Mouse (Mus musculus): ENCODE measurements at regions not wholly inside any gene's neighbourhood (a gene's known extent, or its start where the extent isn't known, plus 50 kb on each side); places are given as distances from the start of the nearest gene placed in this dataset.
"Not testable (repeated sequence)": the region's sequence is repeated elsewhere in the genome, so short reads cannot be mapped to it uniquely, and the experiment has no call there.

GRCm38 (mm10) chr5:102123285-102123684 lies 53.6 kb upstream of the Wdfy3 start:
- no peak overlapping the region for H3K9ac ChIP-seq (ENCODE audit: low read depth, low read length)
- H3K9me3 ChIP-seq (ENCODE audit: control insufficient read depth, low read length), result no peaks in the 10 kb centered on the region
- no peak overlapping the region for H3K4me2 ChIP-seq (replicated peaks; ENCODE audit: low read depth, low read length)
- no peaks in the 10 kb centered on the region for H3K27me3 ChIP-seq (ENCODE audit: control insufficient read depth, insufficient read depth, low read length)
- no peak overlapping the region for H3K4me3 ChIP-seq (ENCODE audit: low read length)
- ATAC-seq (ENCODE audit: low FRiP score, low TSS enrichment), result no peak
- no peaks in the 10 kb centered on the region for H3K36me3 ChIP-seq (ENCODE audit: control insufficient read depth, insufficient read depth, low read length)
- H3K4me1 ChIP-seq (ENCODE audit: control insufficient read depth, insufficient read depth, low read length), result no peaks in the 10 kb centered on the region
- 80% methylated on average over 6 of the region's 6 CpGs for WGBS
- H3K27ac ChIP-seq (ENCODE audit: low read depth, low read length), result no peak overlapping the region

DNA sequence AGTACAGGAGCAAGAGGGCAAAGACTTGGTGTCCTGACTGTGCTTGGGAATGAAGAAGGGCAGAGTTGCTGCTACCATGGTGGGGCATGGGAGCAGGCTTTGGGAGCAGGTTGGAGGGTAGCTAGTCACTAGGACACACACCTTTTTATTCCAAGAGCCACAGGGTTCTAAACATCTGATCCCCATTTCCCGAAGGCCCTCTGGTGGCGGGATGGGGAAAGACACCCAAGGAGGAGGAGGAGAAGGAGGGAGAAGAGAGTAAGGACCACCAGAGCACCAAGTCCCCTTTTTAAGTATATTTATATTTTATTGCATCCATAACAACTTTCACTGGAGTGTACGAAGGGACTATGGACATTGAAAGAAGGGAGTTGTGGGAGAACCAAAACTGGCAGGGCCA lies 57.0 kb upstream of the Wdfy3 start:
- Histone ChIP-seq H3K27me3 (ENCODE audit: control insufficient read depth, insufficient read depth, low read length) (no peaks in the 10 kb centered on the region), H3K4me2 (replicated peaks; ENCODE audit: low read depth, low read length) (no peak overlapping the region), H3K27ac (ENCODE audit: low read depth, low read length) (no peak overlapping the region), H3K9me3 (ENCODE audit: control insufficient read depth, low read length) (no peaks in the 10 kb centered on the region), H3K36me3 (ENCODE audit: control insufficient read depth, insufficient read depth, low read length) (no peaks in the 10 kb centered on the region), H3K4me1 (ENCODE audit: control insufficient read depth, insufficient read depth, low read length) (no peaks in the 10 kb centered on the region), H3K9ac (ENCODE audit: low read depth, low read length) (no peak overlapping the region), H3K4me3 (ENCODE audit: low read length) (no peak overlapping the region)
- 17% methylated on average over 3 of the region's 3 CpGs for WGBS
- no peak for ATAC-seq (ENCODE audit: low FRiP score, low TSS enrichment)

DNA sequence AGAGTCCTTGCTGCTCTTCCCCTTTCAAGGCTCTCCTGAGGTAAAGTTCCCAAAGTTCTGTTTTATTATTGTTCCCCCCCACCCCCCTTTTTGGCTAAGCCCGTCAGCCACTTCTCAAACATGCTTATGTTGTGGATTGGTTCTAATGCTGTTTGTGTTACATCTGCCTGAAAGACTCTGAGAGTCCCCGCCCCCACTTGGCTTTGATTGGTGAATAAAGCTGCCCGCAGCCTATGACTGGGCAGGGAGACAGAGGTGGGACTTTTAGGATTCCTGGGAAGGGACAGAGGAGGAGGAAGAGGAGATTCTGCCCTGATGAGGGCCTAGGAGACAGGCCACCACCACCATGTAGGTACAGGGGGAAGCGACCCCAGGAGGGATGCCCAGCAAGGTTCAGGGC lies 78.3 kb upstream of the Wdfy3 start:
- no peaks in the 10 kb centered on the region for H3K36me3 ChIP-seq (ENCODE audit: control insufficient read depth, insufficient read depth, low read length)
- no peak overlapping the region for H3K27ac ChIP-seq (ENCODE audit: low read depth, low read length)
- H3K4me1 ChIP-seq (ENCODE audit: control insufficient read depth, insufficient read depth, low read length), result no peaks in the 10 kb centered on the region
- ATAC-seq (ENCODE audit: low FRiP score, low TSS enrichment), result no peak
- H3K4me3 ChIP-seq (ENCODE audit: low read length), result no peak overlapping the region
- H3K9ac ChIP-seq (ENCODE audit: low read depth, low read length), result no peak overlapping the region
- 85% methylated on average over 4 of the region's 4 CpGs for WGBS
- H3K4me2 ChIP-seq (replicated peaks; ENCODE audit: low read depth, low read length), result no peak overlapping the region
- no peaks in the 10 kb centered on the region for H3K27me3 ChIP-seq (ENCODE audit: control insufficient read depth, insufficient read depth, low read length)
- H3K9me3 ChIP-seq (ENCODE audit: control insufficient read depth, low read length), result no peaks in the 10 kb centered on the region

- Histone ChIP-seq H3K4me1 (ENCODE audit: control insufficient read depth, insufficient read depth, low read length) (no peaks in the 10 kb centered on the region), H3K27me3 (ENCODE audit: control insufficient read depth, insufficient read depth, low read length) (no peaks in the 10 kb centered on the region), H3K9ac (ENCODE audit: low read depth, low read length) (no peak overlapping the region), H3K4me3 (ENCODE audit: low read length) (no peak overlapping the region), H3K36me3 (ENCODE audit: control insufficient read depth, insufficient read depth, low read length) (no peaks in the 10 kb centered on the region), H3K27ac (ENCODE audit: low read depth, low read length) (no peak overlapping the region), H3K4me2 (replicated peaks; ENCODE audit: low read depth, low read length) (no peak overlapping the region), H3K9me3 (ENCODE audit: control insufficient read depth, low read length) (no peaks in the 10 kb centered on the region)
- whole genome bisulfite sequencing, result 46% methylated on average over 14 of the region's 14 CpGs
- no peak for ATAC-seq (ENCODE audit: low FRiP score, low TSS enrichment)
Observed at GRCm38 (mm10) chr5:102149481-102150129, 79.9 kb upstream of the Wdfy3 start.

DNA sequence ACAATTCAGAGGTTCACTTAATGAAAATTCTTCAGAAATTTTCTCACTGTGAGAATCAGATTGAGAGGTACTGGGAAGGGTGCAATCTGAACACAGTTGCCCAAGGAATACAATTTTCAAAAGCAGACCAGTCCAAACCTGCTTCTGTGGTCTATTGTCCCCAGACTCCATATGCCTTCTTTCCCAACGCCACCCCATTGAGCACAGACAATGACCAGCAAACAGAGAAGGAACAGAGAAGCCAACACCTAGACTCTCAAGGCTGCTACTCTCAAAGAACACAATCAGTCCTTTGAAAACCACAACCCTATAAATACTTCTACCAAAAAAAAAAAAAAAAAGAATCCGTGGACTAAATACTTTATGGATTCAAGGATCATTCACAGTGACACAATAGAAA lies 89.9 kb upstream of the Wdfy3 start:
- no peak overlapping the region for H3K4me2 ChIP-seq (replicated peaks; ENCODE audit: low read depth, low read length)
- ATAC-seq (ENCODE audit: low FRiP score, low TSS enrichment), result no peak
- no peak overlapping the region for H3K9ac ChIP-seq (ENCODE audit: low read depth, low read length)
- no peak overlapping the region for H3K27ac ChIP-seq (ENCODE audit: low read depth, low read length)
- H3K4me3 ChIP-seq (ENCODE audit: low read length), result no peak overlapping the region
- H3K9me3 ChIP-seq (ENCODE audit: control insufficient read depth, low read length), result no peaks in the 10 kb centered on the region
- no peaks in the 10 kb centered on the region for H3K27me3 ChIP-seq (ENCODE audit: control insufficient read depth, insufficient read depth, low read length)
- H3K36me3 ChIP-seq (ENCODE audit: control insufficient read depth, insufficient read depth, low read length), result no peaks in the 10 kb centered on the region
- WGBS, result 91% methylated on average over 2 of the region's 2 CpGs
- no peaks in the 10 kb centered on the region for H3K4me1 ChIP-seq (ENCODE audit: control insufficient read depth, insufficient read depth, low read length)

DNA sequence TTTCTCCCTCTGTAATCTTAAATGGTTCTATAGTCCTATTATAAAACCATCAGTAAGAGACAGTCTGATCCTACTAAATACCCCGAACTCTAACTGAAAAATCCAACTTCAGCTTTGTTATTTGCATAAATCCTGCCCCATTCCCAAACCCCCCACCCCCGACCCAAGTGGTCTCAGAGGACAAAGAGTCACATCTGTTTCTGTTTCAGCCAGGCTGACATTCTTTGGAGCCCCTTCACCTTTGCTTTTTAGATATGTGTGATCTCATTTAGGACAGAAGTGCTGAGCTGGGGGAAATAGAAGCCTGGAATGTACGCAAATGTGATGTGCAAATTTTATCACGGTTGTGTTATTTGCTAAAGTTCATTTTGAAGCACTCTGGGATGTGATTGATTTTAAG lies 98.3 kb upstream of the Wdfy3 start:
- Histone ChIP-seq H3K9ac (ENCODE audit: low read depth, low read length) (no peak overlapping the region), H3K4me1 (ENCODE audit: control insufficient read depth, insufficient read depth, low read length) (no peaks in the 10 kb centered on the region), H3K36me3 (ENCODE audit: control insufficient read depth, insufficient read depth, low read length) (no peaks in the 10 kb centered on the region), H3K27me3 (ENCODE audit: control insufficient read depth, insufficient read depth, low read length) (no peaks in the 10 kb centered on the region), H3K4me3 (ENCODE audit: low read length) (no peak overlapping the region), H3K4me2 (replicated peaks; ENCODE audit: low read depth, low read length) (no peak overlapping the region), H3K27ac (ENCODE audit: low read depth, low read length) (no peak overlapping the region), H3K9me3 (ENCODE audit: control insufficient read depth, low read length) (no peaks in the 10 kb centered on the region)
- WGBS, result 51% methylated on average over 4 of the region's 4 CpGs
- no peak for ATAC-seq (ENCODE audit: low FRiP score, low TSS enrichment)

- no peaks in the 10 kb centered on the region for H3K27me3 ChIP-seq (ENCODE audit: control insufficient read depth, insufficient read depth, low read length)
- H3K4me3 ChIP-seq (ENCODE audit: low read length), result no peak overlapping the region
- no peak overlapping the region for H3K27ac ChIP-seq (ENCODE audit: low read depth, low read length)
- H3K4me1 ChIP-seq (ENCODE audit: control insufficient read depth, insufficient read depth, low read length), result no peaks in the 10 kb centered on the region
- no peak overlapping the region for H3K9ac ChIP-seq (ENCODE audit: low read depth, low read length)
- H3K4me2 ChIP-seq (replicated peaks; ENCODE audit: low read depth, low read length), result no peak overlapping the region
- ATAC-seq (ENCODE audit: low FRiP score, low TSS enrichment), result no peak
- H3K9me3 ChIP-seq (ENCODE audit: control insufficient read depth, low read length), result no peaks in the 10 kb centered on the region
- H3K36me3 ChIP-seq (ENCODE audit: control insufficient read depth, insufficient read depth, low read length), result no peaks in the 10 kb centered on the region
- 85% methylated on average over 2 of the region's 3 CpGs for WGBS
Observed at GRCm38 (mm10) chr5:102171808-102172207, 102.1 kb upstream of the Wdfy3 start.

DNA sequence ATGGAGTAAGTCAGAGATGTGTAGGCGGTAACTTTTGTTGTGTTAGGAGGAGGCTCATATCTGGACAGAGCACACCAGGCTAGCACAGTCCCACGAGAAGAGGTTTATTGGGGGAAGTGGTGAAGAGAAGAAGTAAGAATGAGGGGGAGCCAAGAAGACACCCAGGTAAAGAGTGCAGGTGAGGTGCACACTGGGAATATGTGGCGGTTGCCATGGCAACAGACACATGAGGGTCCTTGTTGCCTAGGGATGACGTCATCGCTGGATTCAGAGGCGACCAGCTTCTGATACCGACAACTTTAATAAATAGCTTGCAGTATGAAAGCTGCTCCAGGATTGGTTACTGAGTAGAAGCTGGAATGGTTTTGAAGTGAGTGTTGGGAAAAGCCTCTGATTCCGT lies 110.5 kb upstream of the Wdfy3 start:
- H3K36me3 ChIP-seq (ENCODE audit: control insufficient read depth, insufficient read depth, low read length), result no peaks in the 10 kb centered on the region
- no peak overlapping the region for H3K4me3 ChIP-seq (ENCODE audit: low read length)
- no peak overlapping the region for H3K4me2 ChIP-seq (replicated peaks; ENCODE audit: low read depth, low read length)
- no peak overlapping the region for H3K9ac ChIP-seq (ENCODE audit: low read depth, low read length)
- H3K27me3 ChIP-seq (ENCODE audit: control insufficient read depth, insufficient read depth, low read length), result no peaks in the 10 kb centered on the region
- no peaks in the 10 kb centered on the region for H3K4me1 ChIP-seq (ENCODE audit: control insufficient read depth, insufficient read depth, low read length)
- H3K27ac ChIP-seq (ENCODE audit: low read depth, low read length), result no peak overlapping the region
- ATAC-seq (ENCODE audit: low FRiP score, low TSS enrichment), result no peak
- H3K9me3 ChIP-seq (ENCODE audit: control insufficient read depth, low read length), result no peaks in the 10 kb centered on the region
- WGBS, result 90% methylated on average over 8 of the region's 8 CpGs

GRCm38 (mm10) chr5:102188951-102189350 lies 119.2 kb upstream of the Wdfy3 start:
- H3K9ac ChIP-seq (ENCODE audit: low read depth, low read length); H3K27ac ChIP-seq (ENCODE audit: low read depth, low read length); H3K27me3 ChIP-seq (ENCODE audit: control insufficient read depth, insufficient read depth, low read length); H3K4me2 ChIP-seq (replicated peaks; ENCODE audit: low read depth, low read length); H3K4me3 ChIP-seq (ENCODE audit: low read length); H3K36me3 ChIP-seq (ENCODE audit: control insufficient read depth, insufficient read depth, low read length); H3K9me3 ChIP-seq (ENCODE audit: control insufficient read depth, low read length); ATAC-seq (ENCODE audit: low FRiP score, low TSS enrichment); H3K4me1 ChIP-seq (ENCODE audit: control insufficient read depth, insufficient read depth, low read length): not testable (repeated sequence)
- 84% methylated on average over 4 of the region's 4 CpGs for WGBS
